Mouse (Mus musculus): ENCODE data around the gene Pbxip1.

DNA sequence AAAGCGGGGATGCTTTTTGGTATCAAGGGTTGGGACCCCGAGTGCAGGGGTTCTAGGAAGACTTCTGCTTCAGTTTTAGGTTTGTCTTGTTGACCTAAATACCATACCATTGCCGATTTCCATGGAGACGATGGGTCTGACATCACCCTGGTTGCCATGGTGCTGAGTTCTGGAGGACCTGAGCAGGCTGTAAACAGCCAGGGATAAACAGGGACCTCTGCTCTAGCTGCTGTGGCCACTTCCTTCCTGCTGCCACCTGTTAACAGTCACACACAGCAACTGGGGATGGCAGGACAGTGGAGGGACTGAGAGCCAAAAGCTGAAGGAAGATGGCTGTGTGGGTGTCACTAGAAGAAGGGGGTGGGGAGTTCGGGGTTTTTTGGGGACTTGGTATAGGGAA, 763 bp downstream of the Pbxip1 start:
- TF ChIP-seq CTCF (IDR thresholded peaks at IDR 0.05; ENCODE audit: low read depth), result no peak
- no peak for TF ChIP-seq EP300 (optimal IDR thresholded peaks at IDR 0.05)
